Mouse (Mus musculus) 416B (cell line): ENCODE data around the gene Cyp2b23.
"Not testable (repeated sequence)": the region's sequence is repeated elsewhere in the genome, so short reads cannot be mapped to it uniquely, and the experiment has no call there.

ENCODE experiments used
- DNase-seq: peaks from one replicate; pipeline ENCODE4 v3.0.0; 2011; ENCODE audit warnings: low read depth

The Cyp2b23 gene

DNA sequence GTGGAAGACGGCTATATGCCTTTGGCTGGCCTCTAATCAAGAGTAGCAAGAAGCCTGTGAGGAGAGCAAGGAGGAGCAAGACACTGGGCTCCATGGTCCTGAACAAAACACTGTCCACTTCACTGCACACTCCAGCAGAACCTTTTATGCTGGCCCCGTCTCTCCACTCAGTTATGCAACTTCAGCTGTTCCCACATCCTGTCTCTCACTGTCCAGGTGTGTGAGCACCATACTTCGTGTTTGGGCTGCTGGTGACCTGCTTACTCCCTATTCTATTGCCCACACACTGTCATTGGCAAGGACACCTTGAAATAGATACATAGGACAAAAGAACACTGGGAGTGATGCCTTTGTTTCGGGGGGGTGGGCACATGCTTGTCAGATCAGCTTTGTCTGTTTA is at the start of gene Cyp2b23:
TSS of gene Cyp2b23 (minus strand) at position 101 of the 400 bp plus-strand sequence.
- DNase-seq: no peak

DNA sequence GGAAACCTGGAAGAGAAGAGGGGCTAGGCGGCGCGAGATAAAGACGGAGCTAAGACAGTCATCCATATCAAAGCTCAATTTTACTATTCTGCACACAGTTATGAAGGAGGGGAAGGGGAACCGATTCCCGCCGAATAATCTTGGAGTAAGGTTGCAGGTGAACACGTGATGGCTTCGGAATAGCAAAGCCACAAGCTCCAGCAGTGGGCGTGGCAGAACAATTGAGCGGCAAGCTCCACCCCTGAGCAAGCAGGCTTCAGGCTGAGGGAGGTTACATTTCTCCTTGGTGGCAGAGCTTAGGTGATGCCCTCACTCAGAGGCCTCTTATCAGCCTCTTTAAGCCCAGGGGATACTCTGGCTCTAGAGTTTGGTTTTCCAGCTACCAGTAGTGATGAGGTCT is 24.8 kb upstream of the Cyp2b23 start:
- DNase-seq: no peak

DNA sequence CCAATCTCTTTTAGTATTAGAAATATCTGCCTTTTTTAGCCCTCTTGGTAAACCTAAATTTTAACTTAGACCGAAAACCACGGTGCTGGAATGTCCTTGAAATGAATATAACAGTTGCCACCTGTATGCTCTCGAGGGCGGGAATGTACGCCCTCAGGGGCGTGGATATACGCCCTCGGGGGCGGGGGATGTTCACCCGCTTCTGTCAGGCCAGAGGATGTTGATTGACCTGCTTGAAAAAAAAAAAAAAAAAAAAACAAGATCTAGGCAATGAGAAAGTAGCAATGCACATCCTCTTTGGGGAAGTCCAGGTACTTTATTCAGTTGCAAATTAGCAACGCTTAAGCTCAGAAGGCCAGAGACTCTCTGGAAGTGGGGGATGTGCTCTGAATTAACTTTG is 20.8 kb upstream of the Cyp2b23 start:
- DNase-seq: no peak

DNA sequence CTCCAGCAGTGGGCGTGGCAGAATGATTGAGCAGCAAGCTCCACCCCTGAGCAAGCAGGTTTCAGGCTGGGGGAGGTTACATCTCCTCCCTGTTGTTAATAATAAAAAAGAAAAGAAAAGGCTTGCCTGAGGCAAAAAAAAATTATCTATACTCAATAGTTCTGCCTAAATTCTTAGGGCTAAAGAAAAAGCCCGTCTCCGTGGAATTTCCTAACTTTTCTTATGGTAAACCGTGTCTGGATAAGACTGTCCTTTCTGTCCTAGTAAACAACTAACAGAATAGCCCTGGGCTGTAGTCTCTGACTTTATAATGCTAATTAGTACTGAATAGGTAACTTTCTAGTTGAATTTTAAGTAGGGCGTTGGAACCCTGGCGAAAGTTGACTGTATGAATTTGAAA is 20.0 kb upstream of the Cyp2b23 start:
- DNase-seq: not testable (repeated sequence)

DNA sequence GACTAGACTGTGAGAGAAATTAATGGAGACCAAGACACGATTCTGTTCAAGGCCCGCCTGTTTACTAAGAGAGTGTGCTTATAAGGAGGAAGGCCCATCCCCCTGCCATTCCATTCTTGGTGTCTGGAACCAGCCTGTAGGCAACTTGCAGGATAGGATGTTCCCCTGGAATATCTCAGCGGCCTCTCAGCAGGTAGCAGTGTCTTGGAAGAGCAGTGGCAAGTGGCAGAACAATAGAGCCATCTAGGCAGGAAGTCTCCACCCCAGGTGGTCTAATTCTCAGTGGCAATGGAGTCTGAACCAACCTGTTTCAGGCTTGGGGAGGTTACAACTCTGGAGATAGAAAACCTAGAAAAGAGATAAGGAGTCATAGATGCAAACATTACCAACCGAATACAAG is 13.9 kb upstream of the Cyp2b23 start:
- DNase-seq: no peak

DNA sequence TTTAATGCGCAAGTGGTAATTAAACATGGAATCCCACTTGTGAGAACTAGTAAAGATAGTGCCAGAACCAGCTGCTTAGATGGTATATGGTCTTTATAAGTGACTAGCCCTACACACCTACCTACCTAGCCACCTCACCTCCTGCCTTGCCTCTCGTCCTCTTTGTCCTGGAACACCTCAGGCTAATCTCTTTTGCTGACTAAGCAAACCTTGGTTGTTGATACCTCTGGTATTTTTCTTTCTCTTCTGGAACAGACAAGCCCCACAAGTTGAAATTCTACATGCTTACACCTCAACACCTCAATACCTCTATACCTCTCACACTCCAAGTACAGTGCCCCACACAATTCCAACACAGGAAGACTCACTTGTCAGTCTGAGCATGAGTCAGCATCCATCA is 524 bp downstream of the Cyp2b23 start:
- no peak for DNase-seq

DNA sequence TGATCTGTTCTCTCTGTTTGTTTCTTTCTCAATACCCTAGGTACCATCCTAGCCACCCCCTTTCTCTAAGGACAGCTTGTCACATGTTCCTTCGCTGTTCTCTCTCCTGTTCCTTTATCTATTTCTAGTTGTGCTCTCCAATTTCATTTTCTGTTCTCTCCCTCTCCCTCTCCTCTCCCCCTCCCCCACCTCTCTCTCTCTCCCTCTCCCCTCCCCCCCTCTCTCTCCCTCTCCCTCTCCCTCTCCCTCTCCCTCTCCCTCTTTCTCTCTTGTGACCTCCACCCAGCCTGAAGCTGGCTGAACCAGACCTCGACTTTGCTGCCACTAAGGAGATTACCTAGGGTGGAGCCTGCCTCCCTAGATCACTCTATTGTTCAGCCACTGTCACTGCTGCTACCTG is 18.8 kb downstream of the Cyp2b23 start:
- not testable (repeated sequence) for DNase-seq

DNA sequence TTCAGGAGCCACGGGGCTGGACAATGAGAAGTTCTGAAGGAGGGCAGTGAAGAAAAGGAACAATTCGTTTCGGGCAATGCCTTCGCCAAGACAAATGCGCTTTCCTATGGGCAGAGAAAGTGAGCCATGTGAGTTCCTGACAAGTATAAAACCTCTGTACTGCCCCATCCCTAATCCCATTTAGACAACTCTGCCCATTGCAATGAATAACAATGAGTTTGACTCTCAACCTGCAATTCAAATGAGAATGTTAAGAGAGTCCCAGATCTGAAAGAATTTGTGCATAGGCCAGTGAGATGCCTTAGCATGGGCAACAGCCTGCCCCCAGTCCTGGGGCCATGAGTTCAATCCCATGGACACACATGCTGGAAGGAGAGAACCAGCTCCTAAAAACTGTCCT is 20.2 kb downstream of the Cyp2b23 start:
- no peak for DNase-seq

DNA sequence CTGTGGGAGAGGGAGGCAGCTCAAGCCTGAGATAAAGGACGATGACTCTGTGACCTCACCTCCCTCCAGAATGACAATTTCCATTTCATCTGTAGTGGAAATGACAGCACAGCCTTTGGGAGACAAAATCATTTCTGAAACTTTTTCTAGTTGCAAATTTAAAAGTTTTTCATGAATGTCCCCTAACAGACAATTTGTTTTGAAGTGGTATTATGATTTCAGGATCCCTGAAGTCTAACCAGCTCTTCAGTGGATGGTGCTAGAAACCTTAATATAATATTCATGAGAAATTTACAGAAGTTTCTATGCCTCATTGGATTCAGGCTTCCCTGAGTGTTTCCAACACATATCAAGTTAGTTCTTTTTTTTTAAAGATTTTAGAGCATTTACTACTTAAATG is 67.9 kb downstream of the Cyp2b23 start, which contains the start of gene Vmn1r185:
TSS of gene Vmn1r185 (minus strand) at position 101 of the 400 bp plus-strand sequence.
- not testable (repeated sequence) for DNase-seq
